In genomic region chr15:84156158-84156557, GRCm38 (mm10) we compare ENCODE assay signal across 38 mouse cellular contexts. TPM values are rescaled to one million over a fixed set of nuclear protein-coding genes. Genes with fewer than 3 reads are reported as not detected.
"Had no signal": no experiment of that assay in that cellular context is flagged by ENCODE, and none has a peak within 500 bp of the region (broad histone marks: within the 10 kb centered on the region; RNA-seq: fewer than 3 reads in every experiment).

No protein-coding gene starts in this region.

- H3K27ac ChIP-seq: heart, adult 2 months; hindbrain, embryonic 13.5 days; hindbrain, embryonic 15.5 days; hindbrain, postnatal 0 days; kidney, embryonic 15.5 days; kidney, postnatal 0 days; limb, embryonic 13.5 days; limb, embryonic 15.5 days; liver, embryonic 14.5 days had no signal

- DNase-seq: gastrocnemius, postnatal 14 days; gastrocnemius, postnatal 36 days; heart, adult 11 months; heart, adult 2 months; heart, postnatal 10 days; kidney, adult 11 months; kidney, adult 2 months; kidney, adult 9 months; kidney, postnatal 14 days; kidney, postnatal 36 days; layer of hippocampus, adult 9-11 months; layer of hippocampus, postnatal 36 days; left cerebral cortex, postnatal 4 days had no signal

- H3K4me1 ChIP-seq: heart, embryonic 12.5 days; hindbrain, embryonic 13.5 days; hindbrain, embryonic 15.5 days; kidney, embryonic 15.5 days; limb, embryonic 13.5 days; limb, embryonic 15.5 days had no signal

- ATAC-seq: hindbrain, postnatal 0 days; intestine, embryonic 16.5 days had no signal

- H3K27me3 ChIP-seq: heart, embryonic 12.5 days; hindbrain, embryonic 13.5 days; hindbrain, embryonic 15.5 days; kidney, embryonic 15.5 days; limb, embryonic 13.5 days; limb, embryonic 15.5 days had no signal

- H3K36me3 ChIP-seq: heart, embryonic 12.5 days; hindbrain, embryonic 13.5 days; hindbrain, embryonic 15.5 days; kidney, embryonic 15.5 days; limb, embryonic 13.5 days; limb, embryonic 15.5 days had no signal

- H3K4me2 ChIP-seq: heart, embryonic 12.5 days; hindbrain, embryonic 13.5 days; hindbrain, embryonic 15.5 days; kidney, embryonic 15.5 days; limb, embryonic 13.5 days; limb, embryonic 15.5 days had no signal

- H3K9ac ChIP-seq: heart, embryonic 12.5 days; hindbrain, embryonic 13.5 days; hindbrain, embryonic 15.5 days; kidney, embryonic 15.5 days; limb, embryonic 13.5 days; limb, embryonic 15.5 days; liver, embryonic 14.5 days had no signal

- H3K9me3 ChIP-seq: heart, embryonic 12.5 days; hindbrain, embryonic 13.5 days; hindbrain, embryonic 15.5 days; kidney, embryonic 15.5 days; limb, embryonic 13.5 days; limb, embryonic 15.5 days had no signal

- H3K4me3 ChIP-seq: heart, adult 2 months; heart, embryonic 12.5 days; hindbrain, embryonic 13.5 days; hindbrain, embryonic 15.5 days; kidney, embryonic 15.5 days; limb, embryonic 13.5 days; limb, embryonic 15.5 days had no signal

RNA-seq across cellular contexts. Expression of gene Pnpla3, which starts 11.5 kb away (rescaled TPM):
- total RNA-seq: hematopoietic stem cell, adult 5-6 weeks had no signal
- polyA plus RNA-seq: limb, embryonic 11.5 days had no signal

RNA-seq across cellular contexts. Expression of gene Pnpla5, which starts 33.2 kb away (rescaled TPM):
- total RNA-seq: gastrocnemius, postnatal 14 days; gastrocnemius, postnatal 36 days; heart, adult 2 months; heart, postnatal 10 days; heart, postnatal 25 days; hematopoietic stem cell, adult 5-6 weeks; hindbrain, postnatal 0 days; layer of hippocampus, adult 18-20 months; layer of hippocampus, adult 8-10 months; layer of hippocampus, postnatal 14 days; layer of hippocampus, postnatal 36 days; left cerebral cortex, adult 18-20 months; left cerebral cortex, adult 8-10 months; left cerebral cortex, postnatal 10 days; left cerebral cortex, postnatal 25 days; left cerebral cortex, postnatal 4 days had no signal
- polyA plus RNA-seq: heart, adult 2 months; heart, embryonic 12.5 days; heart, embryonic 14.5 days; heart, embryonic 16.5 days; hindbrain, embryonic 11.5 days; hindbrain, embryonic 13.5 days; hindbrain, embryonic 15.5 days; hindbrain, postnatal 0 days; intestine, embryonic 14.5 days; intestine, embryonic 16.5 days; kidney, embryonic 15.5 days; kidney, postnatal 0 days; limb, embryonic 11.5 days; limb, embryonic 13.5 days; limb, embryonic 15.5 days had no signal

RNA-seq across cellular contexts. Expression of gene Sult4a1, which starts 50.6 kb away (rescaled TPM):
- total RNA-seq: gastrocnemius, adult 18-20 months; gastrocnemius, postnatal 36 days; heart, postnatal 10 days; heart, postnatal 25 days; hematopoietic stem cell, adult 5-6 weeks had no signal
